Mouse (Mus musculus) forebrain, embryonic 12.5 days (tissue): Measurements from ENCODE around the gene Gmpr. TPM values are rescaled to one million over a fixed set of nuclear protein-coding genes. Genes with fewer than 3 reads are reported as not detected.

Experiments
- ATAC-seq: fragments of 200-750 bp; cut with Nextera tagmentation; 2 replicates; pipeline ENCODE4 v1.8.0; 2017; ENCODE audit warnings: moderate TSS enrichment; ENCODE audit not compliant: low FRiP score
- H3K27ac ChIP-seq: fragments of 300-500 bp; sonication (generic); 2 replicates; pipeline ENCODE4 v1.5.1; 2016; ENCODE audit warnings: mild to moderate bottlenecking
- H3K27me3 ChIP-seq: fragments of 300-500 bp; sonication (generic); 2 replicates; pipeline ENCODE4 v1.6.1; 2016; ENCODE audit warnings: mild to moderate bottlenecking
- H3K36me3 ChIP-seq: fragments of 300-500 bp; sonication (generic); replicated peaks from 2 replicates; pipeline ENCODE4 v1.6.1; 2016; ENCODE audit warnings: mild to moderate bottlenecking
- H3K4me1 ChIP-seq: fragments of 300-500 bp; sonication (generic); 2 replicates; pipeline ENCODE4 v1.6.1; 2016
- H3K4me2 ChIP-seq: fragments of 300-500 bp; sonication (generic); 2 replicates; pipeline ENCODE4 v1.6.1; 2016; ENCODE audit warnings: mild to moderate bottlenecking, moderate library complexity
- H3K4me3 ChIP-seq: fragments of 300-500 bp; sonication (generic); replicated peaks from 2 replicates; pipeline ENCODE4 v1.5.1; 2016; ENCODE audit warnings: mild to moderate bottlenecking
- H3K9ac ChIP-seq: fragments of 300-500 bp; sonication (generic); 2 replicates; pipeline ENCODE4 v1.6.1; 2016; ENCODE audit warnings: mild to moderate bottlenecking
- H3K9me3 ChIP-seq: fragments of 300-500 bp; sonication (generic); 2 replicates; pipeline ENCODE4 v1.6.1; 2016
- WGBS: fragments of 180-500 bp; shearing (Covaris S2); methylation state at CpG from one replicate; pipeline ENCODE4 v1.1.7; 2016; 5-methylcytosine and 5-hydroxymethylcytosine counted together
- polyA plus RNA-seq: library from polyadenylated mRNA; unstranded; fragments of >200 nt; fragmentation: Nextera tagmentation; extraction: Ambion mirVana; gene quantifications from 2 replicates; pipeline ENCODE4 v1.2.1, GENCODE M21; 2016

The Gmpr gene
- polyA plus RNA-seq, 1 experiment from 2014 or later = 14.4 TPM

DNA sequence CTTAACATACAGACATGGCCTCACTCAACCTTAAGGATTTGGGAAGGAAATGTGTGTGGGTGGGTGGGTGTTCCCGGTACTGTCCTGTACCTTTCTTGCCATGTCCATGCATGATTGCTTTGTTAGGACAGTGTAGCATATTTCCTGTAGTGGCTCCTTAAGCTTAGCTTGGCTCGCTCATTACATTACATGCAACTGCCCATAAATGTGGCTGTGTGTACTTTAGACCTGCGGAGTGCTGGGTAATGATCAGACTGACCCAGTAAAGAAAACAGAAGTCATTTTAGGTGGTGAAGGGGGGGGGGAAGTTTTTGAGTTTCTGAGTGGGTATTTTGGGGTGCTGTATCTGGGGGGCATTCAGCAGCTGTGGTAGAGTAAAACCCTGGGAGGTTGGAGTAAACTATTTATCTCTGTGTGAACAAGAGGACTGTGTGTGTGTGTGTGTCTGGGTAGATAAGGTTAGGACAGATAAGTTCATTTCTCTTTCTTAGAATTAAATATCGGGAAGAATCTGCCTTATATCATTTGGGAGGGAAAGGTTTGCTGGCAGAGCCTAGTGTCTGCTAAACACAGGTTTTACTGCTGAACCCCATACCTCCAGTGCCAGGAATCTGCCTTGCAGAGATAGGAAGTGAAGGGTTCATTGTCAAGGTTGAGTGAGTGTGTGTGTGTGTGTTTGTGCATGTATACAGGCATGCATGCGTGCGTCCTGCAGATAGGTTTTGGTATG, 4.6 kb downstream of the Gmpr start:
- no peaks in the 10 kb centered on the region for H3K36me3 ChIP-seq
- H3K27ac ChIP-seq = no peak overlapping the region
- peaks cover 61% of the 10 kb centered on the region for H3K27me3 ChIP-seq
- H3K4me3 ChIP-seq = no peak overlapping the region
- 90% methylated on average over 6 of the region's 6 CpGs for WGBS
- no peaks in the 10 kb centered on the region for H3K9me3 ChIP-seq
- no peak overlapping the region for H3K4me2 ChIP-seq
- peaks cover 35% of the 10 kb centered on the region for H3K4me1 ChIP-seq
- no peak overlapping the region for H3K9ac ChIP-seq
- no peak for ATAC-seq

DNA sequence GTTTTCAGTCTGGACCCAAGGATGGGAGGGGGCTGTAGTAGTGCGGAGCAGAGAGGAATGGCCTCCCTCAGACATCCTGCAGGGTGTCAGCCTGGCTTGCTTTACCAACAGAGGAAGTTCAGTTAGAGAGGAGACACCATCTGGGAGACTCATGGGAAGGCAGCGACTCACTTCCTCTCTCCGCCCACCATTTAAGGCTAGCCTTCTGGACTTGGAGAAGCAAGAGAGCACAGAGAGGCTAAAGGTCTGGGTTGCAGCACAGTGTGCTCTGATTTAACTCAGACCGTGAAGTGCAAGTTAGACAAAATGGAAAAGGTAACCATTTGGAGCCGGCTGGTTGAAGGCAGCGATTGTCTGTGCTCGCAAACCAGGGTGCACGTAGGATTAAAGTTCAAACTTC, 5.3 kb downstream of the Gmpr start:
- no peak for ATAC-seq
- Histone ChIP-seq H3K4me3 (no peak overlapping the region), H3K36me3 (no peaks in the 10 kb centered on the region), H3K4me1 (peaks cover 39% of the 10 kb centered on the region), H3K27me3 (peaks cover 61% of the 10 kb centered on the region), H3K27ac (no peak overlapping the region), H3K9ac (no peak overlapping the region), H3K9me3 (no peaks in the 10 kb centered on the region), H3K4me2 (no peak overlapping the region)
- WGBS = 85% methylated on average over 8 of the region's 8 CpGs

DNA sequence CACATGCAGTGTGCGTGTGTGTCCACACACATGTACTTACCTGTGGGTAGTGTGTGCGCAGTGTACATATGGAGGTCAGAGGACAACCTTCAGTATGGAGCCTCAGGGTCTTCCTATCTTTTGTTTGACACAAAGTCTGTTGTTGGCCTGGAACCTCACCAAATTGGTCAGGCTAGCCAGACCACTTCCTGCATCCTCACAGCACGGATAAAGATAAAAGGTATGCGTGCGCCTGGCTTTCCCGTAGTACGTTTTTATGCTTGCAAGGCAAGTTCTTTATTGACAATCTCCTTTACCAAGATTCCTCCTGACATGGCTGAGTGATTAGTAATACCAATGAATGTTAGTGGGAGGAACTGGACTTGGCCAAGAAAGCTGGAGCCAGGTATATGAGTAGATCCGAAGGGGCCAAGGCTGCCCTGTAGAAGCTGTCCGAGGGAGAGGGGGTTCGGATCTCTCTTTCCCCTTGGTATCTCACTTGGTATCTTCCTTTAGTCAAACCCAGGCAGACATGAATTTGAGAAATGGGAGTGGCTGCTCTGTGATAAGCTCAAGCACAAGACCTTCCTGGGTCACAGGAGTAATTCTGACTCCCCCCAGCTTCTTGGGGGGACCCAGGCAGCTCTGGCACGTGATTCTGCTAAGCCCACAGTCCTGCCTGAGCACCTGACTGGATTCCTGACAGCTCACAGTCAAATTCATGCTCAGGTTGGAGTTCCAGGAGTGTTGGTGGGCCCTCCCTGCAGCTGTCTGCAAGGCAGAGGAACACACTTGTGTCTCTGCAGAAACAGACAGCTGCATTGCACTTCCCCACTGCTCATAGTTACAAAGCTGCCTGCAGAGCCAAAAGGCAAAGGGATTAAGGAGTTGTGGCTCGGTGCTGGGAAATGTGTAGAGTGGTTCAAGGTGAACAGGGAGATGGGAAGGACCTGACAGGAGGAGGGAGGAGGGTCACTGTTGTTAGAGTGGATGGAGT, 6.1 kb downstream of the Gmpr start:
- Histone ChIP-seq H3K27ac (no peak overlapping the region), H3K27me3 (peaks cover 57% of the 10 kb centered on the region), H3K4me1 (peaks cover 33% of the 10 kb centered on the region), H3K36me3 (no peaks in the 10 kb centered on the region), H3K9me3 (no peaks in the 10 kb centered on the region), H3K9ac (no peak overlapping the region), H3K4me2 (no peak overlapping the region), H3K4me3 (no peak overlapping the region)
- 80% methylated on average over 12 of the region's 12 CpGs for WGBS
- no peak for ATAC-seq

DNA sequence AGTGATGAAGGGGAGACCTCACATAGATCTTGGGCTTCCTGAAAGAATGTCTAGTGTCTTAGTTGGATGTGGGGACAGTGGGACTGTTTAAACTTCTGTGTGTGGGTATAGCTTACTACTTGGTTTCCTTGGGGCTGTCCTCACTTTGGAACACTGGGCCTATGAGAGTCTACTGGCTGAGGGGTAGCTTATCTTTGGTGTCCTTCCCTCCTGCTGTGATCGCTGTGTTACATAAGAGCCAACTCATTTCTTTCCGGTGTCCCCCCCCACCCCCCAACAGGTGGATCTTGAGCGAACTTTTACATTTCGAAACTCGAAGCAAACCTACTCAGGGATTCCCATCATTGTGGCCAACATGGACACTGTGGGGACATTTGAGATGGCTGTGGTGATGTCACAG, 6.9 kb downstream of the Gmpr start:
- ATAC-seq = no peak
- Histone ChIP-seq H3K9ac (no peak overlapping the region), H3K27me3 (peaks cover 49% of the 10 kb centered on the region), H3K27ac (no peak overlapping the region), H3K36me3 (no peaks in the 10 kb centered on the region), H3K4me1 (peaks cover 28% of the 10 kb centered on the region), H3K9me3 (no peaks in the 10 kb centered on the region), H3K4me3 (no peak overlapping the region), H3K4me2 (no peak overlapping the region)
- 94% methylated on average over 5 of the region's 5 CpGs for WGBS

DNA sequence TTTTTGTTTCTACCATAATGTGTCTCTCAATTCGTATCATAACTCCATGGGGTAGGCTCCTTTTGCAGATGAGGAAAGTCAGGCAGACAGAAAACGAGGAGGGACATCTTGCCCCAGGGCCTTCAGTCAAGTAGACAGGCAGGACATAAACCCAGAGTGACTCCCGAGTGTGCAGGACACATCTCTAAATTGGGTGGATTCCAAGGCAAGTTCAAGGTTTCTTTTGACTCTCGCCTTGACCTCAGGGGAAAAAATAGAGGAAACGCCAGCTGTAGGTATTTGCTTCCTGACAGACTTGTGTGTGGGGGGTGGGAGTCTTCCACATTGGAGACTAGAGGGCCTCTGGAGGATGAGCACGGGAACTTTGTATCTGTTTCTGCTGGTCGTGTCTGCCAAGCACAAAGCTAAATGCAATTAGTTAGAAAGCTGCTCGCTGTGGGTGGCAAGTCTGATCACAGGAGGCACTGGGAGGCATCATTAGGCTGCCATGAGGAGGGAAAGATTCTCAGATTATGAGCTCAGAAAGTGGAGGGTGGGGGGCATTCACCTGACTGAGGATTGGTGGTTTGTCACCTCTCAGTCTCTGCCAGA, 7.7 kb downstream of the Gmpr start:
- H3K9ac ChIP-seq = no peak overlapping the region
- H3K4me2 ChIP-seq = no peak overlapping the region
- no peak for ATAC-seq
- WGBS = 56% methylated on average over 8 of the region's 8 CpGs
- peaks cover 42% of the 10 kb centered on the region for H3K27me3 ChIP-seq
- H3K36me3 ChIP-seq = no peaks in the 10 kb centered on the region
- peaks cover 28% of the 10 kb centered on the region for H3K4me1 ChIP-seq
- H3K27ac ChIP-seq = no peak overlapping the region
- no peaks in the 10 kb centered on the region for H3K9me3 ChIP-seq
- no peak overlapping the region for H3K4me3 ChIP-seq

DNA sequence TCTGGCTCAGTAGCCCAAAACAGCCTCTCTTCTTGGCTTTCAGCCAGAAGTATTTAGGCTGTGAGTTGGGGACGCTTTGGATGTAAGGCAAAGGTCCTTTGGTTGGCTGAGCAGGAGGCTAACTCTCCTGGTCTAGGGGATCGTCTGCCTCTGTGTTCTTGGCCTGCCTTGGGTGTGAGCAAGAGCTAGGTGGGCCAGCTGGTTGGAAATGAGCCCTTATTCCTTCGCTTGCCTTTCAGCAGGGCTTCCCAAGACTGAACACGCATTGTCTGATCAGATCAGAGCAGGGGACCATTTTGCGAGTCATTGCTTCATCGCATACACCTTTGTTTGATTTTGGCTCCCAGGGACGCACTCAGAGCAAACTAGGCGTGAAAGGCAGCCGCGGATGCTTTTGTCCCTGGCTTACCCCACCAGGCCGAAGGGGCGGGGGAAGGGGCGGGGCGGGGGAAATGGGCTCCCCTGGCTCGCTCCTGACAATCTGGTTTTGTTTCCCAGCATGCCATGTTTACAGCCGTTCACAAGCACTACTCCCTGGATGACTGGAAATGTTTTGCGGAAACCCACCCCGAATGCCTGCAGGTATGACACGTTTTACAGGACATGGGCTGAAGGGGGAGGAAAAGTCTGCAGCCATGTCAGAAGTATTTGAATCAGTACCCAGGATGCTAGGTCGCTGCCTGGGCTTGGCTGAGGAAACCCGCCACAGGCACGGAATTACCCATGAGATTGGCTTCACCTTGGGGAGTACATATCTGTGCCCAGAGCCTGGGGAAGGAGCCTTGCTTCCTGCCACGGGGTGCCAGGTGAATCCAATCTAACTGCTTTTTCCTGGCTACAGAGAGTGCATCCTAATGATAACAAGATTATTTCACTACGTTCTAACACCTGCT, 9.5 kb downstream of the Gmpr start:
- H3K4me1 ChIP-seq = peaks cover 28% of the 10 kb centered on the region
- 3% methylated on average over 24 of the region's 24 CpGs for WGBS
- peak overlapping the region; percentile 55 for H3K4me2 ChIP-seq
- H3K4me3 ChIP-seq = peak overlapping the region; percentile 29
- no peaks in the 10 kb centered on the region for H3K36me3 ChIP-seq
- ATAC-seq = peak; percentile 81
- H3K9ac ChIP-seq = peak overlapping the region; percentile 33
- H3K27me3 ChIP-seq = peaks cover 35% of the 10 kb centered on the region
- peak overlapping the region; percentile 73 for H3K27ac ChIP-seq
- H3K9me3 ChIP-seq = no peaks in the 10 kb centered on the region

DNA sequence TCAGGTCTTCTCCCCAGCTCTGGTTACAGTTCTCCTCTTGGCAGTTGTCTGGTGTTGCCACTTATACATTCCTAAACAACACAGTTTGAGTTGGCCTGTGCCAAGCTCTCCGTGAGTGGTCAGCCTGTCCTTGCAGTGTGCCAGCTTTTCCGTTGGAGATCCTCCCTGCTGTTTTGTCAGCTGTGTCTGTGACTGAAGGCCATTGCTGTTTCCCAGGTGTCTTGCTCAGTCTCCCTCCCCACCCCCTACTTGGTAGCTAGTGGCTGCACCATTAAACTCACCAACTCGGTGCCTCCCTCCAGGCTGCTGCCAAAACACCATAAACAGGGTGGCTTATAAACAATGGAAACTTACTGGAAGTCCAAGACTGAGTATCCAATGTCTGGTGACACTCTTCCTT, 17.1 kb downstream of the Gmpr start:
- Histone ChIP-seq H3K36me3 (no peaks in the 10 kb centered on the region), H3K9me3 (no peaks in the 10 kb centered on the region), H3K9ac (no peak overlapping the region), H3K27me3 (no peaks in the 10 kb centered on the region), H3K4me2 (no peak overlapping the region), H3K27ac (no peak overlapping the region), H3K4me1 (peaks cover 10% of the 10 kb centered on the region), H3K4me3 (no peak overlapping the region)
- ATAC-seq = no peak
- WGBS = 58% methylated on average over 3 of the region's 3 CpGs

DNA sequence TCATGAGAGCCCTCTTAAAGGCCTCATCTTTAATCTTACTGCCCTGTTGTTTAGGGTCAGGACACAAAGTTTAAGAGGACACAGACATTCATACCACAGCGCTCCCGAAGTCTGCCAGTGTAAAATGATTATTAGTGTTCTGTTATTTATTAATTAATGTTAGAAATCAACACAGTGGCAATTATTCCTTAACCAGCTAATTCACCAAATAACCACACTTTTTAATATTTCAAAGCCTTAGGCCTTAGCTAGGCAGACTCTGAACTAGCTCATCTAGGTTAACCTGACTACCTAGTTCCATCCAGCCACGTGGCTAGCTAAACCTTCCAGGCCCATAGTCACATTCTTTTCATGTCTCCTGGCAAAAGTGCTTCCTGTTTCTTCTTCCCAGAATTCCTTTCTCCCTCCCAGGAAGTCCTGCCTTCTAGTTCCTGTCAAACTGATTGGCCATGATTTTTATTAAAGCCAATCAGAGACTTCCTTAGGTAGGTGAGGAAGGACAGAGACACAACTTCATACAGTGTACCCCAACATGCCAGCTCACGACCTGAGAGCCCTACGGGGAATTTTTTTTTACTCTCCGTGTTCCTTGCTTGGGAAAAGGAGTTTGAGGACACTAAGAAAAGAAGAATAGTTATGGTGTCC, 17.7 kb downstream of the Gmpr start:
- H3K4me1 ChIP-seq = peaks cover 10% of the 10 kb centered on the region
- no peak for ATAC-seq
- no peak overlapping the region for H3K27ac ChIP-seq
- H3K27me3 ChIP-seq = no peaks in the 10 kb centered on the region
- H3K4me2 ChIP-seq = no peak overlapping the region
- H3K9me3 ChIP-seq = no peaks in the 10 kb centered on the region
- no peak overlapping the region for H3K9ac ChIP-seq
- no peaks in the 10 kb centered on the region for H3K36me3 ChIP-seq
- 90% methylated on average over 6 of the region's 6 CpGs for WGBS
- no peak overlapping the region for H3K4me3 ChIP-seq

DNA sequence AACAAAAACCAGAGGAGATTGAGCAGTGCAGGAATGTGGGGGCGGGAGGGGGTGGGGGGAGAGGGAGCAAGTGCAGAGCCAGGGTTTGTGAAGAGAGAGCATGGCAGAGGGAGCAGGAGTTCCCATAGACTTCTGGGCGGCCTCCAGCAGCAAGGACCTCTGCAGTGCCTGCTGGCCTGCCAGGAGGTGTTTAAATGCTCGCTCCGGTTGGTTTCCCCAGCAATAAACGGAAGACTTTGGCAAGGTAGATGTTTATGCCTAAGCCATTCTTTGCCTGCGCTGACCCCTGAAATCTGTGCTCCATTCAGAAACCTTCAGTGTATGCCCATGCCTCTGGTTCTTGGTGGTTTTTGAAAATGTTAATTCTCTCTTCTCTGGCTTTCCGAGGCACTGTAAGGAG, 19.0 kb downstream of the Gmpr start:
- WGBS = 23% methylated on average over 7 of the region's 7 CpGs
- H3K4me2 ChIP-seq = no peak overlapping the region
- H3K36me3 ChIP-seq = no peaks in the 10 kb centered on the region
- peaks cover 20% of the 10 kb centered on the region for H3K4me1 ChIP-seq
- no peaks in the 10 kb centered on the region for H3K27me3 ChIP-seq
- no peak overlapping the region for H3K9ac ChIP-seq
- ATAC-seq = no peak
- H3K27ac ChIP-seq = no peak overlapping the region
- no peaks in the 10 kb centered on the region for H3K9me3 ChIP-seq
- H3K4me3 ChIP-seq = no peak overlapping the region

DNA sequence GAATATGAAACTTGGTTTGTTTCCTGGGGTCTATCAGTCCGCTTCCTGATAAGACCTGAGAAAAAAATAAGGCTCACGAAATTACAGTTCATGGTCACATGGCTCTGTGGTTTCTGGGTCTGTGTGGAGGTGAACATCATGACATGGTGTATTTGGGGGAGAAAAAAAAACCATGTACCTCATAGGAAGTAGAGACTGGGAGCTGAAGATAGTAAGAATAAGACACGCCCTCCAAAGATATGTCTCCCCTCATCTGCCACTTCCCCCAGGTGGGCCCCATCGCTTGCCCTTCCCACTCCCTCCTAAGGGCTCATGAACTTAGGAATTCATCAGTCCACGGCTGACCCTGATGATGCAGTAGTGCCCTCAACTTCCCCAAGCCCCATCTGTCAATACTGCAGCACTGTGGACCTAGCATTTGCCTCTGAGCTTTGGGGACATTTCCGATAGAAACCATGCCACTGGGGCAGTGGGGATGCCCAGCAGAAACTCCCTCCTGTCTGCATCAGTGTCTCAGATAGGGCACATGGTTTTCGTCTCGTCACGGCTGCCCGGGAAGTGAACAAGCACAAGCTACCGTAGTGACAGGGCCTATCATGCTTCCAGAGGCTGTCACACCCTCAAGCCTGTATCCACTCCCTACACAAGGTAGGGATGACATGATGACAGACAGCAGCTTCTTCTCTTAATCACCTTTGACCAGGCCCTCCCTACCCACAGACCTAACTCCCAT, 20.2 kb downstream of the Gmpr start:
- Histone ChIP-seq H3K9ac (no peak overlapping the region), H3K36me3 (no peaks in the 10 kb centered on the region), H3K27me3 (no peaks in the 10 kb centered on the region), H3K4me3 (no peak overlapping the region), H3K4me1 (peaks cover 21% of the 10 kb centered on the region), H3K9me3 (no peaks in the 10 kb centered on the region), H3K4me2 (no peak overlapping the region), H3K27ac (no peak overlapping the region)
- 90% methylated on average over 11 of the region's 11 CpGs for WGBS
- ATAC-seq = no peak

DNA sequence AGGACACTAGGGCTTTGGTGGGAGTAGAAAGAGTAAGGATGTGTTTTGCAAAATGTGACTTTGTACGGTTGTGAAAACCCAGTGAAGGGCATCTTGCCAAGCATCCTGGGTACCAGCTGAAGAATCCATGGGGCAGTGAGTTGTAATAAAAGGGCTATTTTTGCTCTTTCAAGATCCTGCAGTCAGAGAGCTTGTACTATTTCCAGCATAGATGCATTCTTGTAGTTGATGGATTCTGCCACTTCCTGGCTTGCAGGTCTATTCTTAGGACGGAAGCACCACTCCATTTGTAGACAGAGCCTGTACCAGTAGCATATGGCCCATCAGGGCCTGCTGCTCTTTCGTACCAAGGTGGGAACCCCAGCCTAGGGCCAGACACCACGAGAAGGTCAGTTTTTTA, 21.5 kb downstream of the Gmpr start:
- Histone ChIP-seq H3K9ac (no peak overlapping the region), H3K36me3 (no peaks in the 10 kb centered on the region), H3K27ac (no peak overlapping the region), H3K4me3 (no peak overlapping the region), H3K27me3 (no peaks in the 10 kb centered on the region), H3K4me1 (peaks cover 21% of the 10 kb centered on the region), H3K9me3 (no peaks in the 10 kb centered on the region), H3K4me2 (no peak overlapping the region)
- ATAC-seq = no peak
- WGBS = 88% methylated on average over 4 of the region's 4 CpGs
